23 mouse cellular contexts compared by ENCODE assay signal in genomic region chr2:167792330-167792729, GRCm38 (mm10).
"Had no signal": no experiment of that assay in that cellular context is flagged by ENCODE, and none has a peak within 500 bp of the region (broad histone marks: within the 10 kb centered on the region; RNA-seq: fewer than 3 reads in every experiment).

No protein-coding gene starts in this region.

- H3K9ac ChIP-seq: heart, embryonic 13.5 days; heart, embryonic 15.5 days; hindbrain, embryonic 12.5 days; hindbrain, embryonic 14.5 days; intestine, embryonic 15.5 days; limb, embryonic 12.5 days had no signal

- H3K4me2 ChIP-seq: heart, embryonic 11.5 days; heart, embryonic 13.5 days; heart, embryonic 15.5 days; hindbrain, embryonic 12.5 days; hindbrain, embryonic 14.5 days; intestine, embryonic 15.5 days; limb, embryonic 12.5 days; liver, embryonic 11.5 days had no signal

- DNase-seq: gastrocnemius, postnatal 10 days; gastrocnemius, postnatal 36 days; heart, adult 2 months; heart, postnatal 14 days; heart, postnatal 36 days; kidney, adult 9 months; kidney, postnatal 25 days; liver had no signal

- H3K27me3 ChIP-seq: heart, embryonic 13.5 days; heart, embryonic 15.5 days; intestine, embryonic 15.5 days; limb, embryonic 12.5 days had no signal

- H3K4me1 ChIP-seq: hindbrain, embryonic 12.5 days had no signal

- ATAC-seq: hindbrain, embryonic 16.5 days; inflammation-experienced regulatory T-cells, adult 6 months; intestine, embryonic 15.5 days; intestine, postnatal 0 days had no signal

- H3K36me3 ChIP-seq: heart, embryonic 13.5 days; heart, embryonic 15.5 days; hindbrain, embryonic 10.5 days; hindbrain, embryonic 12.5 days; intestine, embryonic 15.5 days; limb, embryonic 10.5 days; limb, embryonic 12.5 days had no signal

- H3K27ac ChIP-seq: heart, adult 2 months; heart, embryonic 13.5 days; heart, embryonic 15.5 days; hindbrain, embryonic 10.5 days; hindbrain, embryonic 12.5 days; hindbrain, embryonic 14.5 days; intestine, embryonic 15.5 days; layer of hippocampus, adult 2 months; left cerebral cortex, adult 2 months; limb, embryonic 10.5 days; limb, embryonic 12.5 days had no signal

- H3K9me3 ChIP-seq: heart, embryonic 13.5 days; heart, embryonic 15.5 days; hindbrain, embryonic 10.5 days; hindbrain, embryonic 12.5 days; intestine, embryonic 15.5 days; limb, embryonic 10.5 days; limb, embryonic 12.5 days had no signal

- H3K4me3 ChIP-seq: heart, adult 2 months; heart, embryonic 13.5 days; heart, embryonic 15.5 days; hindbrain, embryonic 10.5 days; hindbrain, embryonic 12.5 days; intestine, embryonic 15.5 days; layer of hippocampus, adult 2 months; left cerebral cortex, adult 2 months; limb, embryonic 10.5 days; limb, embryonic 12.5 days had no signal
